Comparison of ENCODE assay signal across 20 mouse cellular contexts in the genomic region with DNA sequence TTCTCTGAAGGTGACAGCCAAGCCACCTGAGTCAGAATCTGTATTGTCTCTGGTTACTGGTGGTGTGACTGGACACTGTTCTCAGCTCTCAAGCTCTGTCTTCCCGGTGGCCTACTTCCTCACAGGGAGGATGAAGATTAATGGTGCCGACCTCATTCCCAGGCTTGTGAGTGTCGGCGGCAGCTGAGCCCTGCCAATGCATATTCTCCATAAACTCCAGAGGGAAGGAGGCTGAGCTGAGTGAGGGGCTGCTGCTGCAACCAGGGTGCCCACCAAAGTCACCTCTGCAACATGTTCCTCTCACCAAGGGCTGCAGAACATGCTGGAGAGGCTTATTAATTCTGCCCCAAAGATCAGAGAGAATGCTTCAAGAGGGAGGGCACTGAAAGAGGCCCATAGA. TPM values are rescaled to one million over a fixed set of nuclear protein-coding genes. Genes with fewer than 3 reads are reported as not detected.
A peak's percentile ranks its signal among the peaks of the same experiment; 100 is the strongest.
DNase-seq lines count a peak whose midpoint lies in the region; ATAC-seq and TF ChIP-seq lines count a peak whose summit lies in the region.
"Had no signal": no experiment of that assay in that cellular context is flagged by ENCODE, and none has a peak within 500 bp of the region (broad histone marks: within the 10 kb centered on the region; RNA-seq: fewer than 3 reads in every experiment).

No protein-coding gene starts in this region.

- peak overlapping the region; percentile 35 for H3K4me2 ChIP-seq in hindbrain, embryonic 11.5 days (replicated peaks; ENCODE audit: low read depth, low read length)
- peak overlapping the region; percentile 51 for H3K4me2 ChIP-seq in midbrain, embryonic 13.5 days (replicated peaks)
- H3K4me2 ChIP-seq: embryonic facial prominence, embryonic 12.5 days; stomach, embryonic 15.5 days had no signal

- peak overlapping the region; percentile 31; the same call in 1 of the 2 replicates for H3K9ac ChIP-seq in hindbrain, embryonic 11.5 days (ENCODE audit: low read depth, low read length)
- H3K9ac ChIP-seq in midbrain, embryonic 13.5 days (replicated peaks) = peak overlapping the region; percentile 61
- H3K9ac ChIP-seq: embryonic facial prominence, embryonic 12.5 days; stomach, embryonic 15.5 days had no signal

- no peak for TF ChIP-seq CTCF in layer of hippocampus, adult 2 months (conservative IDR thresholded peaks at IDR 0.05)

- no peak for DNase-seq in layer of hippocampus, adult 2 months (ENCODE audit: low spot score in 2 of 2)
- no peak for DNase-seq in layer of hippocampus, postnatal 10 days (ENCODE audit: low spot score in 2 of 2)
- DNase-seq in hindbrain, embryonic 11.5 days (ENCODE audit: low spot score) = no peak
- peak; percentile 61 for DNase-seq in retina, embryonic 14.5 days (ENCODE audit: low spot score)
- no peak for DNase-seq in cerebellum, postnatal 14 days
- DNase-seq in layer of hippocampus, postnatal 25 days (ENCODE audit: extremely low spot score in 1 of 2, low spot score in 1 of 2) = no peak
- DNase-seq in left cerebral cortex, adult 9 months (ENCODE audit: low spot score in 2 of 2) = no peak
- DNase-seq: layer of hippocampus, postnatal 36 days; right cerebral cortex, postnatal 25 days had no signal

- H3K36me3 ChIP-seq in hindbrain, embryonic 11.5 days (ENCODE audit: control insufficient read depth, insufficient read depth, low read length) = no peaks in the 10 kb centered on the region
- peaks cover 4% of the 10 kb centered on the region for H3K36me3 ChIP-seq in midbrain, embryonic 13.5 days
- H3K36me3 ChIP-seq: embryonic facial prominence, embryonic 12.5 days; stomach, embryonic 15.5 days had no signal

- no peak overlapping the region; the same call in 1 of the 2 replicates for H3K4me3 ChIP-seq in layer of hippocampus, adult 2 months
- no peak overlapping the region for H3K4me3 ChIP-seq in hindbrain, embryonic 11.5 days (ENCODE audit: low read depth, low read length)
- peak overlapping the region; percentile 24 for H3K4me3 ChIP-seq in midbrain, embryonic 13.5 days (replicated peaks)
- H3K4me3 ChIP-seq: embryonic facial prominence, embryonic 12.5 days; stomach, embryonic 15.5 days had no signal

- H3K27ac ChIP-seq in layer of hippocampus, adult 2 months = peak overlapping the region; percentile 88
- H3K27ac ChIP-seq in hindbrain, embryonic 11.5 days (ENCODE audit: low read depth, low read length) = peak overlapping the region; percentile 92
- H3K27ac ChIP-seq in midbrain, embryonic 13.5 days = peak overlapping the region; percentile 100
- H3K27ac ChIP-seq: kidney, postnatal 0 days; stomach, embryonic 15.5 days had no signal

- peaks cover 23% of the 10 kb centered on the region for H3K4me1 ChIP-seq in hindbrain, embryonic 11.5 days (replicated peaks; ENCODE audit: control insufficient read depth, insufficient read depth, low read length)
- peaks cover 88% of the 10 kb centered on the region for H3K4me1 ChIP-seq in midbrain, embryonic 13.5 days (replicated peaks)
- H3K4me1 ChIP-seq: stomach, embryonic 15.5 days had no signal

- ATAC-seq in hindbrain, embryonic 11.5 days (ENCODE audit: low FRiP score) = no peak; the same call in 1 of the 2 replicates
- ATAC-seq in midbrain, embryonic 13.5 days = peak; percentile 8
- ATAC-seq: CD4-positive, CD25-positive, alpha-beta regulatory T cell, adult 4 months had no signal

- H3K9me3 ChIP-seq in hindbrain, embryonic 11.5 days (ENCODE audit: control insufficient read depth, low read length) = no peaks in the 10 kb centered on the region
- H3K9me3 ChIP-seq in midbrain, embryonic 13.5 days = no peaks in the 10 kb centered on the region
- H3K9me3 ChIP-seq: embryonic facial prominence, embryonic 12.5 days; stomach, embryonic 15.5 days had no signal

- no peaks in the 10 kb centered on the region for H3K27me3 ChIP-seq in hindbrain, embryonic 11.5 days (ENCODE audit: control insufficient read depth, insufficient read depth, low read length)
- H3K27me3 ChIP-seq in midbrain, embryonic 13.5 days = no peaks in the 10 kb centered on the region
- H3K27me3 ChIP-seq: stomach, embryonic 15.5 days had no signal

- WGBS in hindbrain, embryonic 11.5 days = 33% methylated on average over 4 of the region's 4 CpGs
- 14% methylated on average over 4 of the region's 4 CpGs for WGBS in midbrain, embryonic 13.5 days

RNA-seq across cellular contexts. Expression of gene Add2, which starts 24.1 kb away (rescaled TPM):
- total RNA-seq in layer of hippocampus, adult 2 months (2021) = 100 to 1,000 TPM; 277 to 286 TPM
- 100 to 1,000 TPM; 197 to 202 TPM for total RNA-seq in layer of hippocampus, postnatal 10 days (2021)
- polyA plus RNA-seq in hindbrain, embryonic 11.5 days (2014; fragmentation: Nextera tagmentation; extraction: Ambion mirVana) = 67.2 and 68.4 TPM in 2 replicates
- 200 and 208 TPM in 2 replicates for polyA plus RNA-seq in midbrain, embryonic 13.5 days (2015; fragmentation: Nextera tagmentation; extraction: Ambion mirVana)
- total RNA-seq in layer of hippocampus, postnatal 25 days (2021) = 100 to 1,000 TPM; 279 to 295 TPM
- polyA plus RNA-seq: CD4-positive, CD25-positive, alpha-beta regulatory T cell, adult 4 months; liver, adult 2 months had no signal

RNA-seq across cellular contexts. Expression of gene Figla, which starts 36.6 kb away (rescaled TPM):
- total RNA-seq in layer of hippocampus, adult 2 months (2021) = not detected
- total RNA-seq in layer of hippocampus, postnatal 10 days (2021) = not detected
- not detected in 2 replicates for polyA plus RNA-seq in hindbrain, embryonic 11.5 days (2014; fragmentation: Nextera tagmentation; extraction: Ambion mirVana)
- polyA plus RNA-seq in midbrain, embryonic 13.5 days (2015; fragmentation: Nextera tagmentation; extraction: Ambion mirVana) = not detected in 2 replicates
- total RNA-seq in layer of hippocampus, postnatal 25 days (2021) = not detected
- total RNA-seq: adrenal gland, adult 18-20 months; heart, adult 8-10 months; hematopoietic stem cell, adult 5-6 weeks; layer of hippocampus, postnatal 36 days; liver, adult 2 months had no signal
- polyA plus RNA-seq: CD4-positive, CD25-positive, alpha-beta regulatory T cell, adult 4 months; embryonic facial prominence, embryonic 12.5 days; frontal cortex, adult 2 months; kidney, postnatal 0 days; liver, adult 2 months; lung, postnatal 0 days; stomach, embryonic 15.5 days had no signal
